Mouse (Mus musculus) liver, embryonic 14 days (tissue): ENCODE results near the gene Tmprss12. TPM values are rescaled to one million over a fixed set of nuclear protein-coding genes. Genes with fewer than 3 reads are reported as not detected.

Experiments
- polyA plus RNA-seq: library from polyadenylated mRNA; depleted of rRNA; stranded (reverse); fragments of >200 nt; gene quantifications from 2 replicates; pipeline ENCODE4 v1.2.3, GENCODE M21; 2012; rRNA removed

Gene Tmprss12
- not detected in 2 replicates for polyA plus RNA-seq

DNA sequence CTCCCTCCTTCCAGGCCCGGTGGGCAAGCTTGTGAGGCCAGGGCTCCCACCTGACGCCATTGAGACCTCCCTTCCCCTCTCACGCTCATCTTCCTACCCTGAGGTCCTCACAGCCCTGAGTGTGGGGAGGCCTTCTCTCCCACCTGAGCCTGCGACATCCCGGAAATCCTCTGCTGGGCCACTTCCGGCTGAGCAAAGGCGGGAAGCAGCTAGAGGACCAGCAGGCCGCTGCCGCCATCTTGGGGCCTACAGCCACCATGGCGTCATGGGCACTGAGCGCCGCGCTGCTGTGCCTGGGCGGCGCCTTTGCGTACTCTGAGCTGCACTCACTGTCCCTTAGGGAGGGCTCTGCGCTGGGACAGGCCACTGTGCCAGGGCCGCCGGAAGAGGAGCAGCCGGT, at the start of gene Tmprss12:
Gene Tmprss12 (plus strand): TSS at position 212 of the 400 bp plus-strand sequence.

DNA sequence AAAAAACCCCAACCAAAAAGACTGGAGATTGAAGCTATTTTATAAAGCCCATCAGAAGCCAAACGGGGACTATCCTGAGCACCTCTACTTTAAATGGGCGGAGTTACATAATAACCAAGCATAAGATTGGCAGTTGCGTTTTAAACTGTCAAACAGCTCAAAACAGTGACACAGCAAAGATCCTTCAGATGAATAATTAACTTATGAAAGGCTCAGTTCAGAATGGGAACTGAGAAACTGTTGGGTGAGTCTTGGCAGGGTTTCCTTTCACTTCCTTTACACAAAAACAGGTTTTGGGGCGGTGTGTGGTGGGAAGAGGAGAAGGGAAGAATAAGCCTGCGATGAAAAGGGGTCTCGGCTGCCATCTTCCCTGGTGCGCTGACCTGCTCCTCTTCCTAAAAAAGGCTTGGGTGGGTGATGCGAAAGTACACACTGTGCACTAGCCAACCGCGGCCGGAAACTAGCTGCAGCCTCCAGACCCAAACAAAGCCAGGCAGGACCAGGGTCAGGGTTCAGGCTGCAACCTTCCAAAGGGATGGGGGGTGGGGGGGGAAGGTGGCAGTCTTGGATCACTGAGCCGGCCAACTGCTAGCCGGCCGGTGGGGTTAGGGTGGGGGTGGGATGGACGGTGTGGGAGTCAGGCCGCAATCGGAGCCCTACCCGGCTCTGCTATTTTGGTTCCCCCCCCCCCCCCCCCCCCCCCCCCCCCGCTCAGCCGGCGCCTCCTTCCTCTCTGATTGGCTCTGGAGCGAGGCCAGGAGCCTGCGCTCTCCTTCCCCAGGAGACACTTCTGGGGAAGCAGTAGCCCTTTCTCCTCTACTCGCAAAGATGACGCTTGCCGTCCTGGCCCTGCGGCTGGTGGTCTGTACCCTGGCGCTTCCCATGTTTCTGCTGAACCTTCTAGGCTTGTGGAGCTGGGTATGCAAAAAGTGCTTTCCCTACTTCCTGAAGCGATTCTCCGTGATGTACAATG, 23.7 kb downstream of the Tmprss12 start, which contains the start of gene Mettl7a1:
Gene Mettl7a1 (plus strand): TSS at position 122 of the 973 bp plus-strand sequence.

DNA sequence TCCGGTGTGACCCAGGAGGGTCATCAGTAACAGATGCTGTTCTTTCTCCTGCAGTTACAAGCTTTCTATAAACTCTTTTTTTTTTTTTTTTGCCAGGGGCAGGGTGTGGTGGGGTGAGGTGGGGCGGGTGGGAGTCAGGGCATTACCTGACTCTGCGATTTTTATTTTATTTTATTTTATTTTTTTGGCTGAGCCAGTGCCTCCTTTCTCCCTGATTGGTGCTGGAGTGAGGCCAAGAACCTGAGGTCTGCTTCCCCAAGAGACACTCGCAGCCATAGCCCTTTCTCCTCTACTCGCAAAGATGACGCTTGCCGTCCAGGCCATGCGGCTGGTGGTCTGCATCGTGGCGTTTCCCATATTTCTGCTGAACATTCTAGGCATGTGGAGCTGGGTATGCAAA, 54.0 kb downstream of the Tmprss12 start, which contains the start of gene Mettl7a3:
Gene Mettl7a3 (plus strand): TSS at position 301 of the 400 bp plus-strand sequence.

Other genes starting within 250 kb of the Tmprss12 start
- 1.9 and 2.3 TPM in 2 replicates for gene Dip2b, start 242.2 kb upstream of the Tmprss12 start, polyA plus RNA-seq
- 27.3 and 35.6 TPM in 2 replicates for gene Atf1, start 53.0 kb upstream of the Tmprss12 start, polyA plus RNA-seq
- 24.3 and 26.2 TPM in 2 replicates for gene Mettl7a1, start 23.3 kb downstream of the Tmprss12 start, polyA plus RNA-seq
- not detected in 2 replicates for gene Mettl7a3, start 54.1 kb downstream of the Tmprss12 start, polyA plus RNA-seq
- 0.01 and 0.03 TPM in 2 replicates for gene Methig1, start 72.3 kb downstream of the Tmprss12 start, polyA plus RNA-seq
- gene Mettl7a2, start 72.4 kb downstream of the Tmprss12 start, polyA plus RNA-seq, result 0.02 TPM in 1 of 2 replicates, not detected in the other
- not detected in 2 replicates for gene Higd1c, start 83.7 kb downstream of the Tmprss12 start, polyA plus RNA-seq
- gene Gm5475, start 141.3 kb downstream of the Tmprss12 start, polyA plus RNA-seq, result 0.02 TPM in 1 of 2 replicates, not detected in the other
- gene Slc11a2, start 144.2 kb downstream of the Tmprss12 start, polyA plus RNA-seq, result 30.0 and 37.1 TPM in 2 replicates
- 13.9 and 15.9 TPM in 2 replicates for gene Letmd1, start 188.2 kb downstream of the Tmprss12 start, polyA plus RNA-seq
- 0.51 and 0.55 TPM in 2 replicates for gene Csrnp2, start 214.7 kb downstream of the Tmprss12 start, polyA plus RNA-seq